Mouse (Mus musculus): ENCODE results near the gene Cd8b1.

DNA sequence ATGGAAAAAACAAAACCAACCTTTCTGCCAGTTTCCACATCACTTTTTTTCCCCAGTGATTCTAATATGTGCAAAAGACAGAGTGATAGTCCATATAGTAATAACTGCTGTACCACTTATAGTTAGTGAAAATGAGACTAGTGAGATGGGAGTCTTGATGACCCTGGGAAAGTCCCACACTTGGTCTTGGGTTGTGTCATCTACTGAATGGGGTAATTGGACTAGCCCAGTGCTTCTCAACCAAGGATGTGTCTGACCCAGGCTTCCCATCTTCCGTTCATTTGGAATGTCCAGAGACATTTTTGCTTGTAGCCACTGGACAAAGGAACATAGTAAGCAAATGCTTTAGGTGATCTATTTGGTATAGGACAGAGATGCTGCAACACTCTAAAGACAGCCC, 48.9 kb upstream of the Cd8b1 start:
- TF ChIP-seq EP300 (IDR thresholded peaks at IDR 0.05; ENCODE audit: low read depth) (no peak), CTCF (IDR thresholded peaks at IDR 0.05; ENCODE audit: low read depth) (no peak)

Data from liver, postnatal 0 days (tissue).